Mouse (Mus musculus): ENCODE data around the gene Smad6. TPM values are rescaled to one million over a fixed set of nuclear protein-coding genes. Genes with fewer than 3 reads are reported as not detected.

The Smad6 gene
- polyA plus RNA-seq (2014; fragmentation: Illumina TruSeq; extraction: RNeasy Lipid Tissue Mini Kit (QIAGEN cat#74804); ENCODE audit: low read depth, low replicate concordance) = 8.6 TPM

GRCm38 (mm10) chr9:64021853-64022561, at the start of gene Smad6:
Gene Smad6, minus strand, starts transcription at chr9:64022059.

Other genes starting within 250 kb of the Smad6 start
- gene Lctl, start 95.1 kb upstream of the Smad6 start, polyA plus RNA-seq (2014; fragmentation: Illumina TruSeq; extraction: RNeasy Lipid Tissue Mini Kit (QIAGEN cat#74804); ENCODE audit: low read depth, low replicate concordance) = not detected
- gene Zwilch, start 151.0 kb upstream of the Smad6 start, polyA plus RNA-seq (2014; fragmentation: Illumina TruSeq; extraction: RNeasy Lipid Tissue Mini Kit (QIAGEN cat#74804); ENCODE audit: low read depth, low replicate concordance) = 0.55 TPM
- 652 TPM for gene Rpl4, start 151.3 kb upstream of the Smad6 start, polyA plus RNA-seq (2014; fragmentation: Illumina TruSeq; extraction: RNeasy Lipid Tissue Mini Kit (QIAGEN cat#74804); ENCODE audit: low read depth, low replicate concordance)
- 35.8 TPM for gene Snapc5, start 157.2 kb upstream of the Smad6 start, polyA plus RNA-seq (2014; fragmentation: Illumina TruSeq; extraction: RNeasy Lipid Tissue Mini Kit (QIAGEN cat#74804); ENCODE audit: low read depth, low replicate concordance)
- not detected for gene Uchl4, start 213.1 kb upstream of the Smad6 start, polyA plus RNA-seq (2014; fragmentation: Illumina TruSeq; extraction: RNeasy Lipid Tissue Mini Kit (QIAGEN cat#74804); ENCODE audit: low read depth, low replicate concordance)
- gene Map2k1, start 231.6 kb upstream of the Smad6 start, polyA plus RNA-seq (2014; fragmentation: Illumina TruSeq; extraction: RNeasy Lipid Tissue Mini Kit (QIAGEN cat#74804); ENCODE audit: low read depth, low replicate concordance) = 44.1 TPM